Mouse (Mus musculus): ENCODE data around the gene P2ry6.

- no peak for TF ChIP-seq CTCF (IDR thresholded peaks at IDR 0.05; ENCODE audit: low read depth, low read length)
- TF ChIP-seq POLR2A (IDR thresholded peaks at IDR 0.05; ENCODE audit: extremely low read depth, insufficient read depth, low read length): no peak
Observed at GRCm38 (mm10) chr7:100919809-100920107, 54.7 kb downstream of the P2ry6 start.
